Mouse (Mus musculus) midbrain, embryonic 10.5 days (tissue): ENCODE results near the gene Tgfbr2. TPM values are rescaled to one million over a fixed set of nuclear protein-coding genes. Genes with fewer than 3 reads are reported as not detected.

Experiments used
- DNase-seq: peaks from one replicate; pipeline ENCODE4 v3.0.0-alpha.2; 2017; ENCODE audit warnings: low spot score
- H3K27ac ChIP-seq: fragments of 300-500 bp; sonication (generic); replicated peaks from 2 replicates; pipeline ENCODE4 v1.5.1; 2016; ENCODE audit warnings: mild to moderate bottlenecking
- H3K27me3 ChIP-seq: fragments of 300-500 bp; sonication (generic); 2 replicates; pipeline ENCODE4 v1.6.1; 2016; ENCODE audit warnings: low read depth, mild to moderate bottlenecking; ENCODE audit not compliant: poor library complexity, severe bottlenecking
- H3K36me3 ChIP-seq: fragments of 300-500 bp; sonication (generic); 2 replicates; pipeline ENCODE4 v1.6.1; 2016; ENCODE audit warnings: mild to moderate bottlenecking, moderate library complexity
- H3K4me1 ChIP-seq: fragments of 300-500 bp; sonication (generic); 2 replicates; pipeline ENCODE4 v1.6.1; 2016
- H3K4me3 ChIP-seq: fragments of 300-500 bp; sonication (generic); 2 replicates; pipeline ENCODE4 v1.5.1; 2016; ENCODE audit warnings: mild to moderate bottlenecking, moderate library complexity
- H3K9me3 ChIP-seq: fragments of 300-500 bp; sonication (generic); replicated peaks from 2 replicates; pipeline ENCODE4 v1.6.1; 2016; ENCODE audit warnings: mild to moderate bottlenecking
- WGBS: fragments of 180-500 bp; shearing (Covaris S2); methylation state at CpG from one replicate; pipeline ENCODE4 v1.1.7; 2016; 5-methylcytosine and 5-hydroxymethylcytosine counted together
- polyA plus RNA-seq: library from polyadenylated mRNA; unstranded; fragments of >200 nt; fragmentation: Nextera tagmentation; extraction: Ambion mirVana; gene quantifications from 2 replicates; pipeline ENCODE4 v1.2.1, GENCODE M21; 2016

Tgfbr2 gene
- polyA plus RNA-seq, 1 experiment from 2014 or later = 7.2 TPM

- Histone ChIP-seq H3K4me1 (peaks cover 20% of the 10 kb centered on the region), H3K9me3 (no peaks in the 10 kb centered on the region), H3K27me3 (no peaks in the 10 kb centered on the region; the same call in 1 of the 2 replicates), H3K27ac (0 out of 2 replicates have a peak overlapping the region, but pooled peaks have one; percentile 6), H3K36me3 (no peaks in the 10 kb centered on the region), H3K4me3 (no peak overlapping the region)
- DNase-seq = no peak
- 56% methylated on average over 8 of the region's 8 CpGs for WGBS
Measured at GRCm38 (mm10) chr9:116212915-116213619, 37.9 kb upstream of the Tgfbr2 start.

- Histone ChIP-seq H3K9me3 (no peaks in the 10 kb centered on the region), H3K27me3 (no peaks in the 10 kb centered on the region; the same call in 1 of the 2 replicates), H3K27ac (no peak overlapping the region), H3K36me3 (no peaks in the 10 kb centered on the region), H3K4me3 (no peak overlapping the region), H3K4me1 (peaks cover 20% of the 10 kb centered on the region)
- 90% methylated on average over 12 of the region's 12 CpGs for WGBS
- DNase-seq = no peak
Measured at GRCm38 (mm10) chr9:116212069-116212468, 36.9 kb upstream of the Tgfbr2 start.

GRCm38 (mm10) chr9:116208169-116208904 is 33.2 kb upstream of the Tgfbr2 start:
- no peak for DNase-seq
- no peaks in the 10 kb centered on the region for H3K27me3 ChIP-seq
- WGBS = 88% methylated on average over 16 of the region's 16 CpGs

GRCm38 (mm10) chr9:116206901-116207300 is 31.7 kb upstream of the Tgfbr2 start:
- Histone ChIP-seq H3K27me3 (no peaks in the 10 kb centered on the region), H3K9me3 (no peaks in the 10 kb centered on the region), H3K4me3 (no peak overlapping the region), H3K36me3 (no peaks in the 10 kb centered on the region), H3K4me1 (no peaks in the 10 kb centered on the region), H3K27ac (no peak overlapping the region)
- no peak for DNase-seq
- WGBS = 86% methylated on average over 2 of the region's 2 CpGs

More at GRCm38 (mm10) chr9:116208169-116208904, 33.2 kb upstream of the Tgfbr2 start:
- Histone ChIP-seq H3K27ac (no peak overlapping the region), H3K4me3 (no peak overlapping the region), H3K36me3 (no peaks in the 10 kb centered on the region), H3K9me3 (no peaks in the 10 kb centered on the region), H3K4me1 (peaks cover 9% of the 10 kb centered on the region)

GRCm38 (mm10) chr9:116203675-116204074 is 28.5 kb upstream of the Tgfbr2 start:
- Histone ChIP-seq H3K36me3 (no peaks in the 10 kb centered on the region), H3K9me3 (no peaks in the 10 kb centered on the region), H3K4me3 (no peak overlapping the region), H3K4me1 (peaks cover 6% of the 10 kb centered on the region), H3K27me3 (no peaks in the 10 kb centered on the region), H3K27ac (no peak overlapping the region)
- no peak for DNase-seq
- WGBS = 86% methylated on average over 1 of the region's 1 CpGs

GRCm38 (mm10) chr9:116199127-116199526 is 24.0 kb upstream of the Tgfbr2 start:
- Histone ChIP-seq H3K27ac (0 out of 2 replicates have a peak overlapping the region, but pooled peaks have one; percentile 9), H3K36me3 (no peaks in the 10 kb centered on the region), H3K9me3 (no peaks in the 10 kb centered on the region), H3K4me3 (no peak overlapping the region), H3K27me3 (no peaks in the 10 kb centered on the region), H3K4me1 (peaks cover 19% of the 10 kb centered on the region)
- WGBS = 75% methylated on average over 9 of the region's 9 CpGs
- no peak for DNase-seq

- peaks cover 19% of the 10 kb centered on the region for H3K4me1 ChIP-seq
- no peaks in the 10 kb centered on the region for H3K27me3 ChIP-seq
- H3K27ac ChIP-seq = no peak overlapping the region
- 33% methylated on average over 9 of the region's 9 CpGs for WGBS
- no peaks in the 10 kb centered on the region for H3K36me3 ChIP-seq
- no peaks in the 10 kb centered on the region for H3K9me3 ChIP-seq
- H3K4me3 ChIP-seq = no peak overlapping the region
- DNase-seq = no peak
Measured at GRCm38 (mm10) chr9:116198488-116198887, 23.3 kb upstream of the Tgfbr2 start.

- H3K36me3 ChIP-seq = no peaks in the 10 kb centered on the region
- no peaks in the 10 kb centered on the region for H3K27me3 ChIP-seq
- H3K9me3 ChIP-seq = no peaks in the 10 kb centered on the region
- peaks cover 19% of the 10 kb centered on the region for H3K4me1 ChIP-seq
- DNase-seq = no peak
- 78% methylated on average over 11 of the region's 11 CpGs for WGBS
- no peak overlapping the region for H3K27ac ChIP-seq
- no peak overlapping the region for H3K4me3 ChIP-seq
Measured at GRCm38 (mm10) chr9:116197491-116198170, 22.5 kb upstream of the Tgfbr2 start.

GRCm38 (mm10) chr9:116193889-116194450 is 18.8 kb upstream of the Tgfbr2 start:
- Histone ChIP-seq H3K27me3 (no peaks in the 10 kb centered on the region), H3K27ac (no peak overlapping the region), H3K4me3 (no peak overlapping the region), H3K9me3 (no peaks in the 10 kb centered on the region), H3K36me3 (no peaks in the 10 kb centered on the region), H3K4me1 (peaks cover 16% of the 10 kb centered on the region)
- WGBS = 82% methylated on average over 4 of the region's 4 CpGs
- no peak for DNase-seq

GRCm38 (mm10) chr9:116193535-116193881 is 18.3 kb upstream of the Tgfbr2 start:
- no peak for DNase-seq
- Histone ChIP-seq H3K4me1 (peaks cover 11% of the 10 kb centered on the region), H3K27ac (no peak overlapping the region), H3K36me3 (no peaks in the 10 kb centered on the region), H3K9me3 (no peaks in the 10 kb centered on the region), H3K4me3 (no peak overlapping the region), H3K27me3 (no peaks in the 10 kb centered on the region)
- 83% methylated on average over 1 of the region's 1 CpGs for WGBS

- WGBS = 95% methylated on average over 12 of the region's 12 CpGs
- no peak overlapping the region for H3K27ac ChIP-seq
- DNase-seq = no peak
Measured at GRCm38 (mm10) chr9:116192826-116193534, 17.8 kb upstream of the Tgfbr2 start.

GRCm38 (mm10) chr9:116192253-116192652 is 17.1 kb upstream of the Tgfbr2 start:
- Histone ChIP-seq H3K36me3 (no peaks in the 10 kb centered on the region), H3K4me3 (no peak overlapping the region), H3K27ac (no peak overlapping the region), H3K27me3 (no peaks in the 10 kb centered on the region), H3K9me3 (no peaks in the 10 kb centered on the region), H3K4me1 (peaks cover 2% of the 10 kb centered on the region; the same call in 1 of the 2 replicates)
- DNase-seq = no peak
- 88% methylated on average over 7 of the region's 7 CpGs for WGBS

More at GRCm38 (mm10) chr9:116192826-116193534, 17.8 kb upstream of the Tgfbr2 start:
- Histone ChIP-seq H3K9me3 (no peaks in the 10 kb centered on the region), H3K36me3 (no peaks in the 10 kb centered on the region), H3K4me1 (peaks cover 7% of the 10 kb centered on the region; the same call in 1 of the 2 replicates), H3K4me3 (no peak overlapping the region), H3K27me3 (no peaks in the 10 kb centered on the region)
